Mouse (Mus musculus) E14TG2a.4 (cell line): Measurements from ENCODE around the gene Aldh3b1.

ENCODE experiments used
- CTCF ChIP-seq: conservative IDR thresholded peaks from 2 replicates; pipeline ENCODE4 v1.5.1; 2014; ENCODE audit warnings: low read length
- NANOG ChIP-seq: IDR thresholded peaks from 2 replicates; pipeline ENCODE4 v1.6.1; 2014; ENCODE audit warnings: borderline replicate concordance, low read length, mixed read lengths
- POU5F1 ChIP-seq: IDR thresholded peaks from 2 replicates; pipeline ENCODE4 v1.6.1; 2014; ENCODE audit warnings: low read length, borderline replicate concordance

GRCm38 (mm10) chr19:3923586-3923985 lies 6.0 kb downstream of the Aldh3b1 start:
- TF ChIP-seq CTCF: no peak
- no peak for TF ChIP-seq POU5F1
- no peak for TF ChIP-seq NANOG
